Mouse (Mus musculus): ENCODE data around the gene Gsk3a. TPM values are rescaled to one million over a fixed set of nuclear protein-coding genes. Genes with fewer than 3 reads are reported as not detected.

Gene Gsk3a
- polyA plus RNA-seq, 1 experiment from 2014 or later, result 78.1 TPM

DNA sequence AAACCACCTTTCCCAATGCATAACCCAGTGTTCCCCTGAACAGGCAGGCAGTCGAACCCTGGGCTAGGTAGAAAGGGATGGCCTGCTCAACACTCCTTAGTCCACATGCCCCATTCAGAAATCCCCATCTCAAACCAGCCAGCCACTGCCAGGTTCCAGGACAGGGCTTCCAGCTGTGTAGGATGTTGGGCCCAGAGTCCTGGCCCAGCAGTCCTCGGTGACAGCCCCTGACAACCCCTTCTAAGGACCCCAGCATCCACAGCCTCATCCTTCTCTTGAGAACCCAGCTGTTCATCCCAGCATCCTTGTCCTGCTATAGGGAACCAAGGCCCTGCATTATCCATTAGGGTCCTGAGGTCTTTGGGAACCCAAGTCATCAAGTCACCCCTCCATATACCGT lies 9.8 kb upstream of the Gsk3a start:
- Histone ChIP-seq H3K4me3 (ENCODE audit: inconsistent target) (no peak overlapping the region), H3K79me2 (ENCODE audit: inconsistent target) (peaks cover 54% of the 10 kb centered on the region), H3K36me3 (ENCODE audit: inconsistent target) (peaks cover 4% of the 10 kb centered on the region; the same call in 1 of the 2 replicates), H3K27ac (no peak overlapping the region)
- 36% methylated on average over 3 of the region's 3 CpGs for WGBS (ENCODE audit: missing documents)

GRCm38 (mm10) chr7:25246759-25247137 lies 9.1 kb upstream of the Gsk3a start:
- H3K27ac ChIP-seq, result no peak overlapping the region
- H3K4me3 ChIP-seq (ENCODE audit: inconsistent target), result no peak overlapping the region
- 25% methylated on average over 4 of the region's 4 CpGs for WGBS (ENCODE audit: missing documents)
- peaks cover 4% of the 10 kb centered on the region; the same call in 1 of the 2 replicates for H3K36me3 ChIP-seq (ENCODE audit: inconsistent target)
- H3K79me2 ChIP-seq (ENCODE audit: inconsistent target), result peaks cover 54% of the 10 kb centered on the region

- Histone ChIP-seq H3K36me3 (ENCODE audit: inconsistent target) (peaks cover 4% of the 10 kb centered on the region; the same call in 1 of the 2 replicates), H3K27ac (no peak overlapping the region), H3K4me3 (ENCODE audit: inconsistent target) (no peak overlapping the region), H3K79me2 (ENCODE audit: inconsistent target) (peaks cover 54% of the 10 kb centered on the region)
- 57% methylated on average over 20 of the region's 20 CpGs for WGBS (ENCODE audit: missing documents)
These were observed 8.6 kb upstream of the Gsk3a start for GRCm38 (mm10) chr7:25246079-25246758.

GRCm38 (mm10) chr7:25244562-25245369 lies 7.1 kb upstream of the Gsk3a start:
- 93% methylated on average over 30 of the region's 30 CpGs for WGBS (ENCODE audit: missing documents)
- no peak overlapping the region for H3K27ac ChIP-seq

DNA sequence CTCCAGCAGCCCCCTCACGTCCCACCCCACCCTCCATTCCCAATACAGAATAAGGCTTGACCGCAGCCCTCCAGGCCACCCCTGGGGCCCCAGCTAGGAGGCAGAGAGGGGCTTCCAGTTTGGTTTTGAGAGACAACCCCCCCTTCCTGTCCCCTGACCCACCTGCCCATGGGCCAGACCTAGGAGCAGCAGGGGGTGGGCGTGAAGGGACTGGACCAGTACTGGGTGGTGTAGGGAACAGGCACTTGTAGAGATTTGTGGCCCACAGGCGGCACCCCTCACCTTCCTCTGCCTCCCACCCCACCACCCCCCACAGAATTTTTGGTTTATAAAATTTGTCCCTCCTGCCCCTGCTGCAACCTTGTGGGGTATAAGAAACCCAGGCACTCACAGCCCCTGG lies 5.7 kb upstream of the Gsk3a start:
- Histone ChIP-seq H3K79me2 (ENCODE audit: inconsistent target) (peaks cover 42% of the 10 kb centered on the region), H3K4me3 (ENCODE audit: inconsistent target) (no peak overlapping the region), H3K27ac (no peak overlapping the region), H3K36me3 (ENCODE audit: inconsistent target) (peaks cover 4% of the 10 kb centered on the region; the same call in 1 of the 2 replicates)
- 90% methylated on average over 3 of the region's 4 CpGs for WGBS (ENCODE audit: missing documents)

More at GRCm38 (mm10) chr7:25244562-25245369, 7.1 kb upstream of the Gsk3a start:
- Histone ChIP-seq H3K4me3 (ENCODE audit: inconsistent target) (no peak overlapping the region), H3K36me3 (ENCODE audit: inconsistent target) (peaks cover 4% of the 10 kb centered on the region; the same call in 1 of the 2 replicates), H3K79me2 (ENCODE audit: inconsistent target) (peaks cover 50% of the 10 kb centered on the region)

DNA sequence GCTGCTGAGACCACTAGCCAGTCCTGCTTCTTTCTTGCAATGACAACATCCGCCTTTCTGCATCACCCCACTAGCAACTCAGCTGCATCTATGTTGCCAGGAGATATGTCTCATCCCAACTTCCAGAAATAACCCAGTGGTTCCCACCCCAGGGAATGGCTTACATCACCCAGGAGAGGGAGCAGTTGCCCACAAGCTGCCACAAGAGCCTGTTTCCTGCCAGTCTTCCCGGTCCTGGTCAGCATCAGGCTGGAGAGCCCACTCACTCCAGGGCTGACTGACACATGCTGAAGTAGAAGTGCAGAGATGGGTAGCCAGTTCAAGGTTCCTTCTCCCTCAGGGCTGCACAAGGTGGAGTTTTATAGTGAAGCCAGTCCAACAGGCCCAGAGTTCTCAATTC lies 3.4 kb upstream of the Gsk3a start:
- 56% methylated on average over 2 of the region's 2 CpGs for WGBS (ENCODE audit: missing documents)

DNA sequence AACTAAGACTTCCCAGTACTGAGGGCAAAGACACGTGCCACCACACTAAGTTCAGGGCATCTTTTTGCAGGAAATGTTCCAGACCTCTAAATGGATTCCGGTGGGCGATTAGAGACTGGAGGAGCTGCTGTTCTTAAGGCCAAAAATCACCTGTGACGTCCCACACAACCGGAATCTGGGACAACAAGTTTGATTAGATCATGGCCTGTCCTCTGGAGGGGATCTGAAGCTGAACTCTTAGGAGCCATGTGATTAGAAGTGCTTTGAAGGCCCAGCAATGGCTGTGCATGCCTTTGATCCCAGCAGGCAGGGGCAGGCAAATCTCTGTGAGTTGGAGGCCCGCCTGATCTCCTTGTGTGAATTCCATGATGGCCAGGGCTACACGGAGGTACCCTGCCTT lies 3.0 kb upstream of the Gsk3a start:
- Histone ChIP-seq H3K27ac (no peak overlapping the region), H3K4me3 (ENCODE audit: inconsistent target) (no peak overlapping the region), H3K36me3 (ENCODE audit: inconsistent target) (peaks cover 4% of the 10 kb centered on the region; the same call in 1 of the 2 replicates), H3K79me2 (ENCODE audit: inconsistent target) (peaks cover 30% of the 10 kb centered on the region)
- WGBS (ENCODE audit: missing documents), result 94% methylated on average over 7 of the region's 7 CpGs

More for the DNA sequence above, 3.4 kb upstream of the Gsk3a start:
- Histone ChIP-seq H3K36me3 (ENCODE audit: inconsistent target) (peaks cover 4% of the 10 kb centered on the region; the same call in 1 of the 2 replicates), H3K27ac (no peak overlapping the region), H3K79me2 (ENCODE audit: inconsistent target) (peaks cover 30% of the 10 kb centered on the region), H3K4me3 (ENCODE audit: inconsistent target) (no peak overlapping the region)

GRCm38 (mm10) chr7:25238829-25239623 lies 1.4 kb upstream of the Gsk3a start:
- H3K79me2 ChIP-seq (ENCODE audit: inconsistent target), result peaks cover 32% of the 10 kb centered on the region
- H3K27ac ChIP-seq, result peak overlapping the region; percentile 83
- H3K4me3 ChIP-seq (ENCODE audit: inconsistent target), result peak overlapping the region; percentile 40
- 2% methylated on average over 30 of the region's 30 CpGs for WGBS (ENCODE audit: missing documents)
- H3K36me3 ChIP-seq (ENCODE audit: inconsistent target), result no peaks in the 10 kb centered on the region

GRCm38 (mm10) chr7:25238015-25238706 lies 510 bp upstream of the Gsk3a start:
- under 1% methylated on average over 23 of the region's 23 CpGs for WGBS (ENCODE audit: missing documents)
- peak overlapping the region; percentile 40 for H3K4me3 ChIP-seq (ENCODE audit: inconsistent target)
- H3K79me2 ChIP-seq (ENCODE audit: inconsistent target), result peaks cover 41% of the 10 kb centered on the region
- peak overlapping the region; percentile 83 for H3K27ac ChIP-seq
- peaks cover 8% of the 10 kb centered on the region for H3K36me3 ChIP-seq (ENCODE audit: inconsistent target)

DNA sequence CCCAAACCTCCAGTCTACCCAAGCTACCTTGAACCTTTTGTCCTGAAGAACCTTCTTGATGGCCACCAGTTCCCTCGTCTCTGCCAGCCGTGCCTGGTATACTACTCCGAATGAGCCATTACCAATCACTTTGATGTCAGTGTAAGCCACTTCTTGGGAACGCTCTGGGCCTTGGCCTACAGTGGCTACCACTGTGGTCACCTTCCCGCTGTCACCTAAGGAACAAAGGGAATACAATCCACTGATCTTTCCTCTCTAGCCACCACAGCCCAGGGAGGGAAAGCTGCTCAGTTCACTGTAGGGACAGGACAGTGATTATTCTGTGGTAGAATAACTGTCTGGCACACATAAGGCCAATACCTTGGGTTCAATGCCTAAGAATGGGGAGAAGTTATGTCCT lies 2.1 kb downstream of the Gsk3a start:
- 88% methylated on average over 5 of the region's 5 CpGs for WGBS (ENCODE audit: missing documents)

GRCm38 (mm10) chr7:25233061-25233460 lies 4.6 kb downstream of the Gsk3a start:
- Histone ChIP-seq H3K27ac (no peak overlapping the region), H3K4me3 (ENCODE audit: inconsistent target) (no peak overlapping the region), H3K79me2 (ENCODE audit: inconsistent target) (peaks cover 55% of the 10 kb centered on the region), H3K36me3 (ENCODE audit: inconsistent target) (peaks cover 59% of the 10 kb centered on the region)
- 86% methylated on average over 2 of the region's 2 CpGs for WGBS (ENCODE audit: missing documents)

More for the DNA sequence above, 2.1 kb downstream of the Gsk3a start:
- Histone ChIP-seq H3K4me3 (ENCODE audit: inconsistent target) (no peak overlapping the region), H3K27ac (no peak overlapping the region), H3K36me3 (ENCODE audit: inconsistent target) (peaks cover 34% of the 10 kb centered on the region), H3K79me2 (ENCODE audit: inconsistent target) (peaks cover 50% of the 10 kb centered on the region)

DNA sequence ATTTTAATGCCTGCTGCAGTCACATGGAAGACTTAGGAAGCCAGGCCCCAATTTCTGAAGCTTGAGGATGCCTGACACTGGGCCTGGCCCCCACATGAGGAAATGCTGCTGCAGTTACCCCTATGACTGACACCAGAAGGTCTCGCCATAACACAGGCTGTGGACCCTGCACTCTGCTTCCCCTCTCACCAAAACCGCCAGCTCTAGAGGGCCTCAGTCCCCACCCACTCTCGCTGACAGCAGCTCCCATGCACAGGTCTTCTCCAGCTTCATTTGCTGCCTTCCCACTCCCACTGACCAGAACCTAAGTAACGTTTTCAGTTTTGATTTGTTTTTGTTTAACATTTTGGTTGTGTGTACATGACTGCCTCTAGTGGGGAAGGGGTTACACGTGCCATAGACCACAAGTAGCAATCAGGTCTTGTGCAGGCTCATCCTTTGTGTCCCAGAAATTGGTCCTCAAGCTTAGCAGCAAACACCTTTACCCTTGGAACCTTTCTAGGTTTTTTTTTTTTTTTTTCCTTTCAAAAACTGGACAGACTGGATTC lies 5.5 kb downstream of the Gsk3a start:
- Histone ChIP-seq H3K79me2 (ENCODE audit: inconsistent target) (peaks cover 64% of the 10 kb centered on the region), H3K27ac (no peak overlapping the region), H3K36me3 (ENCODE audit: inconsistent target) (peaks cover 68% of the 10 kb centered on the region), H3K4me3 (ENCODE audit: inconsistent target) (no peak overlapping the region)
- WGBS (ENCODE audit: missing documents), result 69% methylated on average over 5 of the region's 5 CpGs

- no peak overlapping the region for H3K27ac ChIP-seq
- peaks cover 63% of the 10 kb centered on the region for H3K79me2 ChIP-seq (ENCODE audit: inconsistent target)
- no peak overlapping the region for H3K4me3 ChIP-seq (ENCODE audit: inconsistent target)
- WGBS (ENCODE audit: missing documents), result 91% methylated on average over 7 of the region's 9 CpGs
- H3K36me3 ChIP-seq (ENCODE audit: inconsistent target), result peaks cover 75% of the 10 kb centered on the region
These were observed 6.9 kb downstream of the Gsk3a start for GRCm38 (mm10) chr7:25230690-25231285.
